Mouse (Mus musculus) liver, postnatal 0 days (tissue): ENCODE data around the gene Mlec. TPM values are rescaled to one million over a fixed set of nuclear protein-coding genes. Genes with fewer than 3 reads are reported as not detected.
"Not testable (repeated sequence)": the region's sequence is repeated elsewhere in the genome, so short reads cannot be mapped to it uniquely, and the experiment has no call there.

Experiments
- ATAC-seq: fragments of 200-750 bp; cut with Nextera tagmentation; 2 replicates; pipeline ENCODE4 v1.8.0; 2017; ENCODE audit warnings: mild to moderate bottlenecking, moderate library complexity
- DNase-seq: peaks from one replicate; pipeline ENCODE4 v3.0.0-alpha.2; 2016
- H3K27ac ChIP-seq: fragments of 300-500 bp; sonication (generic); 2 replicates; pipeline ENCODE4 v1.5.1; 2014; ENCODE audit warnings: antibody characterized with exemption, moderate library complexity, mild to moderate bottlenecking, low read depth
- H3K27me3 ChIP-seq: fragments of 300-500 bp; sonication (generic); 2 replicates; pipeline ENCODE4 v1.6.1; 2014; ENCODE audit warnings: low read length, control low read depth, mixed read lengths; ENCODE audit not compliant: insufficient read depth
- H3K36me3 ChIP-seq: fragments of 300-500 bp; sonication (generic); replicated peaks from 2 replicates; pipeline ENCODE4 v1.6.1; 2014; ENCODE audit warnings: mild to moderate bottlenecking, control low read depth, low read length, moderate library complexity, mixed read lengths; ENCODE audit not compliant: insufficient read depth
- H3K4me1 ChIP-seq: fragments of 300-500 bp; sonication (generic); 2 replicates; pipeline ENCODE4 v1.6.1; 2014; ENCODE audit warnings: antibody characterized with exemption, mild to moderate bottlenecking, control low read depth; ENCODE audit not compliant: insufficient read depth
- H3K4me2 ChIP-seq: fragments of 300-500 bp; sonication (generic); 2 replicates; pipeline ENCODE4 v1.6.1; 2014; ENCODE audit warnings: low read depth, mild to moderate bottlenecking, low read length, moderate library complexity, mixed read lengths
- H3K4me3 ChIP-seq: fragments of 300-500 bp; sonication (generic); 2 replicates; pipeline ENCODE4 v1.5.1; 2014; ENCODE audit warnings: low read depth, low read length
- H3K9ac ChIP-seq: fragments of 300-500 bp; sonication (generic); replicated peaks from 2 replicates; pipeline ENCODE4 v1.6.1; 2014; ENCODE audit warnings: mild to moderate bottlenecking, moderate library complexity
- H3K9me3 ChIP-seq: fragments of 300-500 bp; sonication (generic); 2 replicates; pipeline ENCODE4 v1.6.1; 2016; ENCODE audit warnings: mild to moderate bottlenecking, control low read depth, low read length, mixed read lengths
- CTCF ChIP-seq: sonication (generic); IDR thresholded peaks from 2 replicates; pipeline ENCODE4 v1.5.1; 2016; ENCODE audit warnings: antibody characterized with exemption, low read depth
- EP300 ChIP-seq: IDR thresholded peaks from 2 replicates; pipeline ENCODE4 v1.6.1; 2016; ENCODE audit warnings: antibody characterized with exemption, low read depth, mild to moderate bottlenecking
- WGBS: fragments of 180-500 bp; shearing (Covaris S2); extraction: QIAGEN DNeasy Blood & Tissue Kit; methylation state at CpG from one replicate; pipeline ENCODE4 v1.1.7; 2014; ENCODE audit not compliant: insufficient replicate concordance; 5-methylcytosine and 5-hydroxymethylcytosine counted together
- polyA plus RNA-seq: library from polyadenylated mRNA; unstranded; fragments of >200 nt; fragmentation: Nextera tagmentation; extraction: Ambion mirVana; gene quantifications from 2 replicates; pipeline ENCODE4 v1.2.1, GENCODE M21; 2015

Mlec gene
- polyA plus RNA-seq, 1 experiment from 2014 or later: 8.2 TPM

DNA sequence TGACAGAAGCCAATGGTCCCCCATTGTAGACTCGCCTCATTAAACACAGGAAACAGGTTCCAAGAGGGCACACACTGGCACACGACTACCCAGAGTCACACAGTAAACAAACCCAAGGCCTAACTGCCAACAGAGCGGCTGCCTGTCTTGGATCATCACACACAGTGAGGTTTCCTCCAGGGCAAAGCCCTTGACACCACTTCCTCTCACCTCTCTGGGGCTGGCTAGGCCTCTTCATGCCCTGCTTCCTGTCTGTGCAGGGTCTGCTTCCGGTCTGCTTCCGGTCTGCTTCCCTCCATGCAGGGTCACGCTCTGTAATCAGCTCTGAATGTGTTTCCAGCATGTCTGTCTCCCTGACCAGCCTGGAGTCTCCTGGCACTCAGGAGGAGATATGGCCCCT, 9.4 kb upstream of the Mlec start:
- peak; percentile 62 for DNase-seq
- Histone ChIP-seq H3K27me3 (no peaks in the 10 kb centered on the region), H3K9me3 (no peaks in the 10 kb centered on the region), H3K4me2 (no peak overlapping the region), H3K4me3 (no peak overlapping the region), H3K9ac (no peak overlapping the region), H3K36me3 (no peaks in the 10 kb centered on the region), H3K27ac (peak overlapping the region; percentile 68), H3K4me1 (peaks cover 16% of the 10 kb centered on the region)
- WGBS: 31% methylated on average over 6 of the region's 6 CpGs
- no peak for TF ChIP-seq CTCF
- no peak for TF ChIP-seq EP300
- peak; percentile 73 for ATAC-seq

DNA sequence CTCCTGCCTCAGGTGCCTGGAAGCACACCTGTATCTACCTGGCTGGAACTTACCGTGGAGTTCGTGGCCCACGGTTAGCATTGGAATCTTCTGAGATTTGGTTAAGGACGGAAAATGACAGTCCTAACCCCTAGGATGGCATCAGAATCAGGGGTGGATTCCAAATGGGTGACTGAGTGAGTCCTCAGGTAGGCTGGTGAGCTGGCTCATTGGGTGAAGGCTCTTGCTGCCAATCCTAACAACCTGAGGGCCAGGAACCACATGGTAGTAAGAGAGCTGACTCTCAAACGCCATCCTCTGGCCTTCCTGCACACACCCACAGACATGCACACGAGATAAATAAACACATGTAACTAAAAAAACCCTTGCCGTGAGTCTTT, 8.8 kb upstream of the Mlec start:
- H3K4me1 ChIP-seq: peaks cover 16% of the 10 kb centered on the region
- no peaks in the 10 kb centered on the region for H3K9me3 ChIP-seq
- no peak overlapping the region for H3K9ac ChIP-seq
- ATAC-seq: no peak
- no peaks in the 10 kb centered on the region for H3K36me3 ChIP-seq
- DNase-seq: no peak
- H3K27ac ChIP-seq: peak overlapping the region; percentile 68
- H3K4me3 ChIP-seq: no peak overlapping the region
- 66% methylated on average over 7 of the region's 7 CpGs for WGBS
- no peak overlapping the region for H3K4me2 ChIP-seq
- TF ChIP-seq CTCF (no peak), EP300 (no peak)
- H3K27me3 ChIP-seq: no peaks in the 10 kb centered on the region

GRCm38 (mm10) chr5:115165895-115166814, 8.2 kb upstream of the Mlec start:
- ATAC-seq (peak; percentile 6; the same call in 1 of the 2 replicates), DNase-seq (peak; percentile 45)
- no peak overlapping the region for H3K4me3 ChIP-seq
- H3K4me1 ChIP-seq: peaks cover 20% of the 10 kb centered on the region
- no peaks in the 10 kb centered on the region for H3K9me3 ChIP-seq
- no peaks in the 10 kb centered on the region for H3K27me3 ChIP-seq
- H3K27ac ChIP-seq: peak overlapping the region; percentile 68
- no peak overlapping the region for H3K9ac ChIP-seq
- 58% methylated on average over 11 of the region's 11 CpGs for WGBS
- TF ChIP-seq EP300: no peak
- no peak for TF ChIP-seq CTCF
- H3K4me2 ChIP-seq: no peak overlapping the region
- no peaks in the 10 kb centered on the region for H3K36me3 ChIP-seq

GRCm38 (mm10) chr5:115165351-115165750, 7.4 kb upstream of the Mlec start:
- Histone ChIP-seq H3K9ac (no peak overlapping the region), H3K36me3 (no peaks in the 10 kb centered on the region), H3K27ac (no peak overlapping the region), H3K4me1 (peaks cover 27% of the 10 kb centered on the region), H3K4me3 (no peak overlapping the region), H3K27me3 (no peaks in the 10 kb centered on the region), H3K9me3 (no peaks in the 10 kb centered on the region), H3K4me2 (no peak overlapping the region)
- DNase-seq (no peak), ATAC-seq (no peak)
- TF ChIP-seq CTCF (peak; percentile 58), EP300 (no peak)
- WGBS: 65% methylated on average over 9 of the region's 9 CpGs

GRCm38 (mm10) chr5:115164446-115164845, 6.5 kb upstream of the Mlec start:
- ATAC-seq, H3K4me2 ChIP-seq, H3K9ac ChIP-seq, H3K9me3 ChIP-seq, H3K36me3 ChIP-seq, H3K4me3 ChIP-seq, DNase-seq, H3K27ac ChIP-seq, H3K27me3 ChIP-seq: not testable (repeated sequence)
- H3K4me1 ChIP-seq: peaks cover 27% of the 10 kb centered on the region
- 77% methylated on average over 4 of the region's 4 CpGs for WGBS

DNA sequence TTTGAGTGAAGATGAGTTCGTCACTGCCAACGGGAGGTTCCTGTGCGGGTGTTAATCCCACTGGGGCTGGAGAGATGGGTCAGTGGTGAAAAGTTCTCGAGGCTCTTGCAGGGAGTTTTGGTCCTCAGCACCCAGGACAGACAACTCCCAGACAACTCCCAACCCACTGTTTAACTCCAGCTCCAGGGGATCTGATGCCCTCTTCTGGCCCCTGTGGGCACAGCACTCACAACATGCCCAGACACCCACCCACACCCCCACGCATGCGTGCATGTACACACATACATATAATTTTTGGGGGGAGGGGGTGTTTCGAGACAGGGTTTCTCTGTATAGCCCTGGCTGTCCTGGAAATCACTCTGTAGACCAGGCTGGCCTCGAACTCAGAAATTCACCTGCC, 5.6 kb upstream of the Mlec start:
- H3K4me3 ChIP-seq: no peak overlapping the region
- no peak overlapping the region for H3K27ac ChIP-seq
- DNase-seq (peak; percentile 65), ATAC-seq (no peak)
- peaks cover 29% of the 10 kb centered on the region for H3K4me1 ChIP-seq
- H3K9ac ChIP-seq: no peak overlapping the region
- 48% methylated on average over 8 of the region's 8 CpGs for WGBS
- H3K27me3 ChIP-seq: no peaks in the 10 kb centered on the region
- no peaks in the 10 kb centered on the region for H3K36me3 ChIP-seq
- H3K9me3 ChIP-seq: no peaks in the 10 kb centered on the region
- no peak for TF ChIP-seq EP300
- TF ChIP-seq CTCF: peak; percentile 68
- no peak overlapping the region for H3K4me2 ChIP-seq

GRCm38 (mm10) chr5:115161940-115162279, 3.9 kb upstream of the Mlec start:
- H3K27me3 ChIP-seq, H3K4me2 ChIP-seq, H3K36me3 ChIP-seq, H3K9ac ChIP-seq, DNase-seq, H3K9me3 ChIP-seq, ATAC-seq, H3K4me3 ChIP-seq, H3K27ac ChIP-seq: not testable (repeated sequence)
- 83% methylated on average over 1 of the region's 1 CpGs for WGBS
- peaks cover 22% of the 10 kb centered on the region for H3K4me1 ChIP-seq
